Comparison of ENCODE assay signal across 24 mouse cellular contexts in the genomic region with DNA sequence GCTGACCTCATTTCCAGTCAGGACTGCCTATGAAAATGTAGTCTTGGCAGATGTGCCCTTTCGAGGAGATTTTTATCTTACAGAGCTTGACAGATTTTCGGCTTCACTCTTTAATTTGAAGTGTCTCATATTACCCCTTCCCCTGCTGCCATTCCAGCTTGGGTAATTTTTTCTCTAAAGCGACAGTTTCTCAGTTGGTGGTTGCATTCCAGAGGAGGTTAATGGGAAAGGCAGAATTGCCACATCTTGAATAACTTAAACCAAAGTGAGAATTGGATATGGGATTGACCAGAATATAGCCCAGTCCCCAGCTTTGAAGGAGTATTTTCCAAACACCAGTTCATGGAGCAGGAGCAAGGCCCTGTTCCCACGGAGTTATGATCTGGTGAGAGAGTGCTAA.
DNase-seq lines count a peak whose midpoint lies in the region; ATAC-seq lines count a peak whose summit lies in the region.
"Had no signal": no experiment of that assay in that cellular context is flagged by ENCODE, and none has a peak within 500 bp of the region (broad histone marks: within the 10 kb centered on the region; RNA-seq: fewer than 3 reads in every experiment).

No protein-coding gene starts in this region.

- H3K9me3 ChIP-seq in limb, embryonic 13.5 days, result no peaks in the 10 kb centered on the region
- H3K9me3 ChIP-seq in limb, embryonic 10.5 days (replicated peaks), result no peaks in the 10 kb centered on the region
- no peaks in the 10 kb centered on the region for H3K9me3 ChIP-seq in embryonic facial prominence, embryonic 15.5 days (replicated peaks)
- H3K9me3 ChIP-seq: forebrain, embryonic 13.5 days; G1E; hindbrain, embryonic 12.5 days; neural tube, embryonic 12.5 days had no signal

- H3K4me2 ChIP-seq in limb, embryonic 13.5 days (replicated peaks), result no peak overlapping the region
- no peak overlapping the region for H3K4me2 ChIP-seq in embryonic facial prominence, embryonic 15.5 days (replicated peaks)
- H3K4me2 ChIP-seq: forebrain, embryonic 13.5 days; hindbrain, embryonic 12.5 days; neural tube, embryonic 12.5 days had no signal

- peaks cover 32% of the 10 kb centered on the region; the same call in 1 of the 2 replicates for H3K27me3 ChIP-seq in limb, embryonic 13.5 days
- H3K27me3 ChIP-seq in limb, embryonic 10.5 days (ENCODE audit: low read depth, poor library complexity, severe bottlenecking), result peaks cover 99% of the 10 kb centered on the region
- H3K27me3 ChIP-seq in embryonic facial prominence, embryonic 15.5 days, result no peaks in the 10 kb centered on the region
- H3K27me3 ChIP-seq: CH12.LX; neural tube, embryonic 12.5 days had no signal

- peak; percentile 25; the same call in 1 of the 2 replicates for ATAC-seq in limb, embryonic 13.5 days (ENCODE audit: low FRiP score, low read depth)
- 0 out of 2 replicates have a peak, but pooled peaks have one; percentile 34 for ATAC-seq in embryonic facial prominence, embryonic 15.5 days (ENCODE audit: insufficient number of reproducible peaks, low FRiP score, low TSS enrichment, low read depth)
- ATAC-seq in megakaryocyte-erythroid progenitor cell, adult 5-6 weeks (replicated peaks; ENCODE audit: low FRiP score, low TSS enrichment, poor library complexity, severe bottlenecking), result no peak
- ATAC-seq: activated CD4-positive, CD25-positive, alpha-beta regulatory T cell, adult 4 months; forebrain, embryonic 13.5 days; intestine, postnatal 0 days had no signal

- no peak overlapping the region for H3K4me3 ChIP-seq in limb, embryonic 13.5 days
- H3K4me3 ChIP-seq in limb, embryonic 10.5 days, result no peak overlapping the region
- H3K4me3 ChIP-seq in embryonic facial prominence, embryonic 15.5 days (replicated peaks), result no peak overlapping the region
- H3K4me3 ChIP-seq: forebrain, embryonic 13.5 days; heart, adult 2 months; hindbrain, embryonic 12.5 days; neural tube, embryonic 12.5 days had no signal

- DNase-seq in limb, embryonic 10.5 days (ENCODE audit: low spot score), result no peak
- DNase-seq in embryo, embryonic 10 days (ENCODE audit: low spot score), result peak; percentile 6
- no peak for DNase-seq in frontal cortex, adult 2 months (ENCODE audit: extremely low spot score in 1 of 2, low spot score in 1 of 2)
- no peak for DNase-seq in heart, adult 9 months (ENCODE audit: low spot score in 2 of 2)
- DNase-seq: adrenal gland, adult 8-10 months; cerebellum, adult 9-10 months; gastrocnemius, postnatal 25 days; heart, adult 2 months; kidney, postnatal 4 days; liver; midbrain, embryonic 14.5 days; right cerebral cortex, postnatal 14 days; thymus, adult 2 months had no signal

- peaks cover 17% of the 10 kb centered on the region for H3K4me1 ChIP-seq in limb, embryonic 13.5 days
- H3K4me1 ChIP-seq in limb, embryonic 10.5 days, result peaks cover 12% of the 10 kb centered on the region
- H3K4me1 ChIP-seq in embryonic facial prominence, embryonic 15.5 days, result no peaks in the 10 kb centered on the region
- H3K4me1 ChIP-seq: forebrain, embryonic 13.5 days; hindbrain, embryonic 12.5 days; neural tube, embryonic 12.5 days had no signal

- no peaks in the 10 kb centered on the region for H3K36me3 ChIP-seq in limb, embryonic 13.5 days
- H3K36me3 ChIP-seq in limb, embryonic 10.5 days, result no peaks in the 10 kb centered on the region
- H3K36me3 ChIP-seq in embryonic facial prominence, embryonic 15.5 days, result no peaks in the 10 kb centered on the region
- H3K36me3 ChIP-seq: G1E; hindbrain, embryonic 12.5 days; neural tube, embryonic 12.5 days had no signal

- 18% methylated on average over 4 of the region's 4 CpGs for WGBS in limb, embryonic 13.5 days
- 24% methylated on average over 4 of the region's 4 CpGs for WGBS in limb, embryonic 10.5 days
- WGBS in embryonic facial prominence, embryonic 15.5 days, result 35% methylated on average over 4 of the region's 4 CpGs

- H3K27ac ChIP-seq in limb, embryonic 13.5 days, result peak overlapping the region; percentile 6; the same call in 1 of the 2 replicates
- H3K27ac ChIP-seq in limb, embryonic 10.5 days, result no peak overlapping the region
- no peak overlapping the region for H3K27ac ChIP-seq in embryonic facial prominence, embryonic 15.5 days (replicated peaks)
- H3K27ac ChIP-seq: forebrain, embryonic 13.5 days; heart, adult 2 months; hindbrain, embryonic 12.5 days; neural tube, embryonic 12.5 days; stomach, postnatal 0 days had no signal

- H3K9ac ChIP-seq in limb, embryonic 13.5 days, result no peak overlapping the region
- H3K9ac ChIP-seq in embryonic facial prominence, embryonic 15.5 days, result no peak overlapping the region
- H3K9ac ChIP-seq: forebrain, embryonic 13.5 days; hindbrain, embryonic 12.5 days; neural tube, embryonic 12.5 days had no signal
